Mouse (Mus musculus): ENCODE results near the gene Gm29644.
"Not testable (repeated sequence)": the region's sequence is repeated elsewhere in the genome, so short reads cannot be mapped to it uniquely, and the experiment has no call there.

The Gm29644 gene

GRCm38 (mm10) chrY:70303187-70303586, at the start of gene Gm29644, which contains the start of gene Gm29423:
Gene Gm29644, minus strand, starts transcription at chrY:70303343.
Gene Gm29423, minus strand, starts transcription at chrY:70303287.
- not testable (repeated sequence) for DNase-seq (ENCODE audit: low spot score in 2 of 2)

GRCm38 (mm10) chrY:70273542-70273941, 29.6 kb downstream of the Gm29644 start, which contains the start of gene Gm21118:
Gene Gm21118, minus strand, starts transcription at chrY:70273642.
- DNase-seq (ENCODE audit: low spot score in 2 of 2) = not testable (repeated sequence)

All from spleen, postnatal 36 days (tissue).